Mouse (Mus musculus) lung, postnatal 25 days (tissue): ENCODE measurements around the gene Xlr5a.
"Not testable (repeated sequence)": the region's sequence is repeated elsewhere in the genome, so short reads cannot be mapped to it uniquely, and the experiment has no call there.

Source experiments
- DNase-seq: peaks from one replicate; pipeline ENCODE4 v3.0.0; 2022; ENCODE audit warnings: low spot score

Gene Xlr5a

DNA sequence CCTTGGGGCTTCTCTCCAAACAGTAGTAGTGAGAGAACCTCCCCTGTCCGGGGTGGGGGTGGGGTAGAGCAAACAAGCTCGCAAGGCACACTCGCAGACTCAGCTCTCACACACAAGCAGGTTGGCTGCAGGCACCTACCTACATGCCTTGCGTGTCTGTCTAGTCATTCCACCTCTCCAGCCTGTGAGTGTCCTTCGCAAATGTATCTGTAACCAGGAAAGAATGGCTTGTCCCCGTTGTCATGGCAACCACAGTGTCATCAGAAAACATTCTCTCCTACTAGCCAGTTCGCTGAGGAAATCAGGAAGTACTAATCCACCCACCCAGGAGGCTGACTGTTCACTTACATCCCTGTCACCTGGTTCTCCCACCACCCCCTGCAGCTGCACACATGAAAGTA lies 149.6 kb downstream of the Xlr5a start:
- DNase-seq: not testable (repeated sequence)

GRCm38 (mm10) chrX:73122859-73123829 lies 169.6 kb downstream of the Xlr5a start:
- DNase-seq: not testable (repeated sequence)

- not testable (repeated sequence) for DNase-seq
Measured at GRCm38 (mm10) chrX:73116747-73117146, 176.0 kb downstream of the Xlr5a start, which contains the start of gene Gm14685. Gm14685 (plus strand) TSS chrX:73117047.

DNA sequence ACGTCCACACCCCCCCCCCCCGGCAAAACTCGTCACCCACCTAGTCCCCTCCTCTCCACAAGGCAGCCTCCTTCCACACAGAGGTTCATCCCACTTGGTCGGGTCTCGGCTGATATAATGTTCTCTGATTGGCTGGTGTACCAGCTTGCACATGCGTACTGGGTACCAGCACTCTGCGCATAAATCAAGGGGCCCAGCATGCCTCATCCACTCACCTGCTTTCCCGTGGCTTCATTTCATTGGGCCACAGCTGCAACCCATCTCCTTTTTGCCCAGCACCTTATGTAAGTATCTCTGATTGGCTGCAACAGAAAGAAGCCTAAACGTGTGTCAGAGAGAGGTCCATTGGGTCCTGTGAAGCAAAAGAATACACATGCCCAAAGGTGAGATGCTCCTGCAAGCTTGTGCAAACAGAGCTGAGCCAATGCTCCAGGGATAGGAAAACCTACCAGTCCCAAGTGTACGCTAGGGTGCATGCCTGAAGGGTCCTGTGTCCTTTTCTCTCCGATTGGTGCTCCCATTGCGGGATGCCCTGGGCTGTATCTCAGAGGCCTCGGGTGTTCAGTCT lies 195.8 kb downstream of the Xlr5a start, which contains the start of gene Xlr3a:
Gene Xlr3a (minus strand): TSS at position 155 of the 568 bp plus-strand sequence.
- DNase-seq: not testable (repeated sequence)

GRCm38 (mm10) chrX:73082267-73083055 lies 210.3 kb downstream of the Xlr5a start, which contains the start of gene Xlr4a:
Xlr4a (minus strand) TSS chrX:73082478.
- not testable (repeated sequence) for DNase-seq

- not testable (repeated sequence) for DNase-seq
Measured at GRCm38 (mm10) chrX:73066765-73067312, 225.9 kb downstream of the Xlr5a start.

GRCm38 (mm10) chrX:73064415-73064793 lies 228.4 kb downstream of the Xlr5a start, which contains the start of gene Pnma3:
Pnma3 (plus strand) TSS chrX:73064787.
- no peak for DNase-seq

- no peak for DNase-seq
Measured at GRCm38 (mm10) chrX:73063512-73064414, 229.0 kb downstream of the Xlr5a start.

GRCm38 (mm10) chrX:73062323-73062722 lies 230.5 kb downstream of the Xlr5a start:
- no peak for DNase-seq

- no peak for DNase-seq
Measured at GRCm38 (mm10) chrX:73061528-73061927, 231.2 kb downstream of the Xlr5a start.
